Mouse (Mus musculus): ENCODE data around the gene Plce1.

DNA sequence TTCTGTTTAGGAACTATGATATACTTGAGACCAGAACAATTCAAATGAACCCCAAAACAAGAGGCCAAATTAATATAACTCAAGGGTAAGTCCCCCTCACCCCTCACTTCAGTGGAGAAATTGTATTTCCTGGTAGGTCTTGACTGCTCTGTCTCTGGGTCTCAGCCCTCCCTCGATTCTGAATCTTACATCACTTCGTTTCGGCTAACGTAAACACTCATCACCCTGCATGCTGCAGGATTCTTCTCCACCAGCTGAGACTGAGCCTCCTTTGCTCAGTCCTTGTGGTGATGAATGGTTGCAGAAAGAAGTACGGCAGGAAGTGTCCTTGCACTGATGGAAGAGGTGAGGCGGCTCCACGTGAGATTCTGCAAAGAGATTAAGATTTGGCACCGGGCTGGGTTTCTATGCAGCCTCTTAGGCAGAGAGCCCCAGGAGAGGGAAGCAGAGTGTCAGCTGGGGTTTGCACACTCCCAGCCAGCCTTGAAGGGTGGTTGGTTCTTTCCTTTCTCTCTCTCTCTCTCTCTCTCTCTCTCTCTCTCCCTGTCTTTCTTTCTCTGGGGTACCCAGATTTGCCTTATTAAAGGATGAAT is 97.7 kb downstream of the Plce1 start:
- TF ChIP-seq CTCF (IDR thresholded peaks at IDR 0.05; ENCODE audit: extremely low read depth, insufficient read depth, low read length) (no peak), POLR2A (IDR thresholded peaks at IDR 0.05; ENCODE audit: extremely low read depth, insufficient read depth, low read length) (no peak)

Data from cortical plate, adult 2 months (tissue).